Mouse (Mus musculus) common myeloid progenitor, adult 5-6 weeks (primary cell): ENCODE data around the gene Gucd1. TPM values are rescaled to one million over a fixed set of nuclear protein-coding genes. Genes with fewer than 3 reads are reported as not detected.
"Not testable (repeated sequence)": the region's sequence is repeated elsewhere in the genome, so short reads cannot be mapped to it uniquely, and the experiment has no call there.

Source experiments
- ATAC-seq: replicated peaks from 2 replicates; pipeline ENCODE4 v1.8.0; 2016; ENCODE audit warnings: low read depth, mild to moderate bottlenecking, moderate TSS enrichment, inconsistent platforms; ENCODE audit not compliant: poor library complexity, severe bottlenecking
- total RNA-seq: library from RNA; stranded (forward); fragments of 200-1000, 187-1606 nt; gene quantifications from 2 replicates; pipeline ENCODE4 v1.2.3, GENCODE M21; 2017

Gene Gucd1
- total RNA-seq, 1 experiment from 2014 or later, result 11.5 TPM

DNA sequence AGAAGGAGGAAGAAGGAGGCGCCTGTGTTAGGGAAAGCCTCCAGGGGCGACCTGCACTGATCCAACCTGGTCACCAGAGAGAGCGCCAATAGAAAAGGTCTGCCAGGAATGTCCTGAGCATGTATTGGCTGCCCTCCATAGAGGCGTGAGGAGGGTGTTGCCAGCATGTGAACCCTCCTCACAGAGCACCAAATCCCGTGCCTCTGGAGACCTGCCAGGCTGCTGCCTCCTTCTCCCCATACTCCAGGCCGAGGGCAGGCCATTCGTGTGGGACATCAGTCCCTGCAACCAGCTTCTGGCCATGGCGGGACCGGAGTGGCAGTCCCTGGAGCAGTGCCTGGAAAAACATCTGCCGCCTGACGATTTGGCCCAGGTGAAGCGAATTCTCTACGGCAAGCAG, 111.0 kb downstream of the Gucd1 start:
- ATAC-seq, result no peak

DNA sequence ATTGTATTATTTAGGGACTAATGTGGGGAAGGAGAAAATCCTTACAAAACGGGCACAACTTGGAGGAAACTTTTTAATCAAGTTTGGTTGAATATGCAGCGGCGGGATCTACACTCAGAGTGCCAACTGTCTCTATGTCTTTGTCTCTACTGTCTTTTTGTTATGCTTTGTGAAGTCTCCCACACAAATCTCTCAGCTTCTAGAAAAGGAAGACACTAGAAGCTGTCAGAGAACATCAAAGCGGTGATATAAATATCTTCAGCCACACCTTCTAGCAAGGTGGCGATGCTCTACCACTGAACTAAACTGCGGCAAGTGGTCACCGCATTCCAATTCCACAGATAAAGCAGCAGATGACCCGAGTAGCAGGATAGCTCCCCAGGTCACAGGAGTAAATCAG, 111.9 kb downstream of the Gucd1 start:
- no peak for ATAC-seq

DNA sequence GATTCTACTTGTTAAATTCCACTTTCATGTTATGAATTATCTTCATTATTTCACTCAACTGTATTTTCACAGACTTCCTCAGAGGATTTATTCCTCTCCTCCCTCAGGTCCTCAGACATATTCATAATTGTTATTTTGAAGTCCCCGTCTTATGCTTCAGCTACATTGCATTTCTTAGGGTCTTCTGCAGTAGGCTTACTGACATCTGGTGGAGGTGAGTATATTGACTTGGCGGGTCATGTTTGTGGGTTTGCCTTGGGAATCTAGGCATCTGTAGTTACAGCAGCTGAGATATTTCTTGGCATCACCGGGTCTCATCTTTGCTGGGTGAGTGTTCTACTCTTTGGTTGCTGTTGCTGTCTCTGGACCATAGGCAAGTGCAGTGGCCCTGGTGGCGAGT, 116.8 kb downstream of the Gucd1 start, which contains the start of gene Upb1:
TSS of gene Upb1 (plus strand) at position 158 of the 400 bp plus-strand sequence.
- ATAC-seq, result 0 out of 2 replicates have a peak, but pooled peaks have one; percentile 30

DNA sequence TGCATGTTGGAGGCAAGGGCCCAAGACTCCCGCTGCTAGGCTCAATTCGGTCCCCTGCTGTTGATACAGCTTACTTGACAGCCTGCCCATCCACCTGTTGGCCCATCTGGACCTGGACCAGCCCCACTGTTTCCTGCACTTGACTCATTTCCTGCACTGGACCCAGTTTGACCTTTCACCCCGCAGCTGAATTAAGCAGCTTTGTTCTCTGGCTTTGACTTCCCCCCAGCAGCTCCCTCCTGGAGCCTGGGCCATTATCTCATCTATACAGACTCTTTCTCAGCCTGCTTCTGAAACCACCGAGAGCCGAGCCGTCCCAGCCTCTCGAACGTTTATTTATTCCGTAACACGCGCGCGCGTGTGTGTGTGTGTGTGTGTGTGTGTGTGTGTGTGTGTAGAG, 120.8 kb downstream of the Gucd1 start:
- ATAC-seq, result peak; percentile 89

- no peak for ATAC-seq
Observed at GRCm38 (mm10) chr10:75394796-75395195, 123.0 kb downstream of the Gucd1 start.

DNA sequence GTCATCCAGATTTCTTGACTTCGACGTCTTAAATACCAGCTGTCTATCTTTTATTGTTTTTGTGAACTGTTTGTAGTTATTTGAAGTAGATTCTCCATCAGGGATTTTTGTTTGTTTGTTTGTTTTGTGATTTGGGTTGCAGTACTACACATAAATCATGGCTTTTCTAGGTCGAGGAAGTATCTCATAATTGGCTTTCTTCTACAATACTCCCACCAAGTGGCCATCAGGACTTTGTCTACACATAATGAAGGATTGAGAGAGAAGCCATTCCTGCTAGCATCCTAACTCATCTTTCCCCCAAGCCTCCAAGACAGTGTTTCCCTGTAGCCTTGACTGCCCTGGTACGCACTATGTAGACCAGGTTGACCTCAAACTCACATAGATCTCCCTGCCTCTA, 126.9 kb downstream of the Gucd1 start:
- ATAC-seq, result no peak; the same call in 1 of the 2 replicates

DNA sequence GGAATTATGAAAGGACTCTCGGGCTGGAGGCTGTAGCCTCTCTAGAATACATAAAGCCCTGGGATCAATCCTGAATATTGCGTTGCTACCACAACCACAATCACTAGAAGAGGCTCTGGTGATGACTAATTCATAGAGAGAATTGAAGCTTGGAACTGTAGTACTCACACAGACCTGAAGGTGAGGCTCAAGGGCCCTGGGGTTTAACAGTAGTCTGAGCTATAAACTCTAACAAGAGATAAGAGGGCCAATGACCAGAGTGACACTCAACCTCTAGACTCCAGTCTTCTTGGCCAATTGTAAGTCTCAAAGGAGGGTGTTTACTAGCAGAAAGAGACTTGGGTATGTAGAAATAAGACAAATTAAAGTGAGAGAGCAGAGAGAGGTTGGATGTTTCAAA, 127.6 kb downstream of the Gucd1 start:
- ATAC-seq, result peak; percentile 54; the same call in 1 of the 2 replicates

DNA sequence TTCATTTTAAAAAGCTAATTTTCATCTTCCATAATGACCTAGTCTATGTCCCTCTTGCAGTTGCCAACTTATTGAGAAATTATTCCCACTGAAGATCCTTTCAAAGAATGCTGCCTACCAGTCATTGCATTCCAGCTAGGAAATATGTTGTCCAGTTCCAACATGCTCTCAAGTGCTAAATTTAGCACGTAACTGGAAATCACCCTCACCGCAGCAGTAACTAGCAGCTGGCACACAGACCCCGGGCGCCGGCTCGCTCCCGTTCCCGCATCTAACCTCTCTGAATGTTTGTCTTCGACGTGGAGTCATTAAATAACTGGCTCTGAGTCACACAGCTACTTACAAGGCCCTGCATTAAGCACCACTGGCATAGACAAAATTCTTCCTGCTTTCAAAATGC, 139.1 kb downstream of the Gucd1 start:
- ATAC-seq, result no peak

GRCm38 (mm10) chr10:75373655-75374351, 144.0 kb downstream of the Gucd1 start:
- peak; percentile 60 for ATAC-seq

DNA sequence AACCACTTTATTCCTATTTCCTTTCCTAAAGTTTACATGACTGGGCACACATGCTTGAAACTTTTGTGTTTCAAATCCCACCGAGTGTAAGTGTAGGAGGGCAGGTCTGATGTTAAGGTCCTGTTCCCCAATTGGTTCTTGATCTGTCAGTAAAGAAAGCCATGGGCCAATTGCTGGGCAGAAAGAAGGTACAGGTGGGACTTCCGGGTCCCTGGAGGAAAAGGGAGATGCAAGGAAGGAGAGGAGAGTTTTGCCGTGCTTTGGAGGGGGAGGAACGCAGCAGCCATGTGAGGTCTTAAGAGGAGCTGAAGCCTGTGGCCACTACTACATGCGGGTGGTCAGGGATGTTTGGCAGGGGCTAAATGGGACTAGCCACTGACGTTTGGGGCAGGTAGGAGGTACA, 152.5 kb downstream of the Gucd1 start:
- peak; percentile 80 for ATAC-seq

DNA sequence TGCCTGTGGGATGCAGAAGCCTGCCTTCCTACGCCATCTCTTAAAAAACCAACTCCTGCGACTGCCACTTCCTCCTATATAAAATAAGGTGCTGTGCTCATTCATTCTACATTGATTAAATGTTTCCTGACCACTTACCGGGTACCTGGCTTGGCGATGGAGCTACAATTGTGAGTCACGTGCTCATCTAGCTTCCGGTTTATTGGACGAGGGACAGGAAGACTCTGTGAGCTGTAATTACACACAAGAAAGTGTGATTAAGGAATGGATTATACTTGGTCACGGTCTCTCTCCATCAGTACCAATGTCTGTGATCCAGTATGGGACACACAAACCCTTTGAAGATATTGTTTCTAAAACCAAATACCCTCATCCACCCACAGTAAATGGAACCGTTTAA, 153.0 kb downstream of the Gucd1 start:
- peak; percentile 50; the same call in 1 of the 2 replicates for ATAC-seq

GRCm38 (mm10) chr10:75364214-75364690, 153.5 kb downstream of the Gucd1 start:
- ATAC-seq, result peak; percentile 40

GRCm38 (mm10) chr10:75355341-75355740, 162.4 kb downstream of the Gucd1 start:
- no peak for ATAC-seq

- peak; percentile 18; the same call in 1 of the 2 replicates for ATAC-seq
Observed at GRCm38 (mm10) chr10:75353838-75354241, 163.9 kb downstream of the Gucd1 start.

DNA sequence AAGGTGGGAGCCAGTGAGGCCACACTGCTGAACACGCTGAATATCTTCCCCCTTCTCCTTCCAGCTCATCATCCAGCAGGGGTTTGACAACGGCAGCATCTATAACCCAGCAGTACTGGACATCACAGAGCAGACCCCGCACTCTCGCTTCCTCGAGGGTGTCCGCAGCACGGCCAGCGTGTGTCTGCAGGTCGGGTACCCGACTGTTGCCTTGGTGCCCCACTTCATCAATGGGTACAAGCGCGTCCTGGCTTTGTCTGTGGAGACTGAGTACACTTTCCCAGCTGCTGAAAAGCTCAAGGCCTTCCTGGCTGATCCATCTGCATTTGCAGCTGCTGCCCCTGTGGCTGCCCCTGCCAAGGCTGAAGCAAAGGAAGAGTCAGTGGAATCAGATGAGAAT, 165.2 kb downstream of the Gucd1 start:
- no peak for ATAC-seq

DNA sequence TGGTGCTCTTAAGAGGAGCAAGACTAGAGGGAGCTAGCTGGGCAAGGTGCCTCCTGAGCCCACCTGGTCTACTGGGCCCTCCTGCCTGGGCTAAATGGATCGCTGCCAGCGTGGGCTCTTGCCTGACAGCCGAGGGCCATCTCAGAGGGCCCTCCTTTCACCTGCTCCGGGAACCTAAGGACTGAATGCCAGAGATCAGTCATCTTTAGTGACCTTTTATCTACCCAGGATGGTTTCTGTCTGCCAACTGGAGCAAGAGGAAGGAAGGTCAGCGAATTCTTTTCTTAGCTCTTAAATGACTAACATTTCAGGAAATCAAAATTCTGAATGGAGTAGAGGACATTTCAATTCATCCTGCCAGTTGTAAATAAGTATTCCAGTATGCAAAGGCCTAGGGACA, 167.2 kb downstream of the Gucd1 start:
- no peak for ATAC-seq

GRCm38 (mm10) chr10:75345265-75345664, 172.5 kb downstream of the Gucd1 start:
- no peak for ATAC-seq

DNA sequence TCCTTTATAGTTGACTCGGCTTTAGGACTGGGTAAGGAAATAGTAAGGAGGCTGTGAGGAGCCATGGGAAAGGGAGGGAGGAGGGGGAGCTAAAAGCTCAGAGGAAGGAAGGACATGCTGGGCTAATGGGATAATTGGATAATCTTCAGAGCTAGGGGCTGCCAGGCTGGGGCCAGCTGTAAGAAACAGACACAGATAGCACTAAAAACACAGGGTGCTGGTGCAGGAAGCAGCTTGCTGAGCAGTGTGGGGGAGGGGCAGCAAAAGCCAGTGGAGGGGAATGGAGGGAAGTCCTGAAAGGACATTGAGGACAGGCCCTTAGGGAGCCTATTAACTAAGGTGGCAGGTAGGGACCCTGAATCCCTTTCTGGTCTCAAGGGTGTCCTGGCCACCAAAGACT, 173.2 kb downstream of the Gucd1 start:
- not testable (repeated sequence) for ATAC-seq

DNA sequence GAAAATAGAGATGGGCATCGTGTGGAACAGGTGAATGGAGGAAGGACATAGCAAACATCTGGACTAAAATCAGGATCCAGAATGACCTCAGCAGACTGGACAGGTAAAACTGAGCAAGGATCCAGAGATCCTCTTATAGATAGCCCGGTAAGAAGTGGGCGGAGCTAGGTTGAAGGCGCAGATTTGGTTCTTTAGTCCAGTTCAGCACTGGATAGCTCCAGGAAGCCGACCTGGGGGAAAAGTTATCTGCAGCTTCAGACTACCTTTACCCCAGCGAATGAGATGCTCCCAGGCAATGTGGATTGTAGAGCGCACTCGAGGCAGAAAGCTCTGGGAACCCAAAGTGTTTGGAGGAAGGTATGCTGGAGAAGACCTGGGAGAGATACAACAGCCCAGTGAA, 175.8 kb downstream of the Gucd1 start:
- no peak for ATAC-seq

DNA sequence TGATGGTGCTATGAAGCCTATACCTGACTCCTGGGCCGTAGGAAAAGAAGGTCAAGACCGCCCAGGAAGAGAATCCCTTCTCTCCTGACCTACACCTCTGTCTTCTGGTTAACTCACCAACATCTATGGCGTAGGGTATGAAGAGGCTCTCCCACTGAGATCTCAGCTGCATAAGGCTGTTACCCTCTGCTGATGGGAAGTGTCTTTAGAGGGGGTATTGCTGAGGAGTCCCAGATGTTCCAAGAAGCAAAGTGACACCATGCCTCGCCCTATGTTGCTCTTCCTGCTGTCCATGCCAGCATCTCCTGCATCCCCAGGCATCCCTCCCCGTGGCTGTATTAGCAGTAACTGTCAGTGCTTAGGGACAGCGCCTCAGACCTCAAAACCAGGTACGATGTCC, 178.4 kb downstream of the Gucd1 start:
- no peak for ATAC-seq

- ATAC-seq, result peak; percentile 83
Observed at GRCm38 (mm10) chr10:75338852-75339251, 178.9 kb downstream of the Gucd1 start.

DNA sequence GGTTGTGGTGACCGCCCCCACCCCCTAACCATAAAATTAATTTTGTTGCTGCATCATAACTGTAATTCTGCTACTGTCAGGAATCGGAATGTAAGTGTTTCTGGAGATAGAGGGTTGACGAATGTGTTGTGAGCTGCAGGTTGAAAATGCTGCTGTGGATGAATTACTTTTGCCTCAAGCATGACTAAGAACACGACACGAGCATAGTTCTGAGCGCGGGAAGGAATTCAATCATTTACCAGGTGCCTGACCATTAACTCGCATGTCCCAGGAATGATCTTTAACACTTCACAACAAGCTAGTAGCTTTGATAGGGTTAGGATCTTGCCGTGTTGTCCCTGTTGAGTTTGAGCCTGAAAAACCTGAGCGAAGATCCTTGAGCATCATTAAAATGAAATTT, 180.5 kb downstream of the Gucd1 start:
- no peak for ATAC-seq
